Mouse (Mus musculus) lung, postnatal 0 days (tissue): ENCODE measurements at regions not wholly inside any gene's neighbourhood (a gene's known extent, or its start where the extent isn't known, plus 50 kb on each side); places are given as distances from the start of the nearest gene placed in this dataset.
A peak's percentile ranks its signal among the peaks of the same experiment; 100 is the strongest.

Experiments used
- ATAC-seq: fragments of 200-750 bp; cut with Nextera tagmentation; 2 replicates; pipeline ENCODE4 v1.8.0; 2017; ENCODE audit warnings: moderate library complexity
- DNase-seq: peaks from one replicate; pipeline ENCODE4 v3.0.0-alpha.2; 2016; ENCODE audit warnings: low spot score
- H3K27ac ChIP-seq: fragments of 300-500 bp; sonication (generic); 2 replicates; pipeline ENCODE4 v1.5.1; 2014; ENCODE audit warnings: antibody characterized with exemption, mild to moderate bottlenecking, low read length, mixed read lengths
- H3K27me3 ChIP-seq: fragments of 300-500 bp; sonication (generic); replicated peaks from 2 replicates; pipeline ENCODE4 v1.6.1; 2014; ENCODE audit warnings: low read length, mixed read lengths; ENCODE audit not compliant: insufficient read depth
- H3K36me3 ChIP-seq: fragments of 300-500 bp; sonication (generic); 2 replicates; pipeline ENCODE4 v1.6.1; 2014; ENCODE audit warnings: low read length, mixed read lengths; ENCODE audit not compliant: insufficient read depth
- H3K4me1 ChIP-seq: fragments of 300-500 bp; sonication (generic); 2 replicates; pipeline ENCODE4 v1.6.1; 2014; ENCODE audit warnings: antibody characterized with exemption, low read depth, low read length, mixed read lengths; ENCODE audit not compliant: insufficient read depth
- H3K4me2 ChIP-seq: fragments of 300-500 bp; sonication (generic); replicated peaks from 2 replicates; pipeline ENCODE4 v1.6.1; 2014; ENCODE audit warnings: low read depth, mild to moderate bottlenecking, low read length, moderate library complexity, mixed read lengths
- H3K4me3 ChIP-seq: fragments of 300-500 bp; sonication (generic); 2 replicates; pipeline ENCODE4 v1.5.1; 2014; ENCODE audit warnings: low read depth, low read length
- H3K9ac ChIP-seq: fragments of 300-500 bp; sonication (generic); replicated peaks from 2 replicates; pipeline ENCODE4 v1.6.1; 2014; ENCODE audit warnings: low read depth, mild to moderate bottlenecking
- H3K9me3 ChIP-seq: fragments of 300-500 bp; sonication (generic); 2 replicates; pipeline ENCODE4 v1.6.1; 2016; ENCODE audit warnings: low read length, mixed read lengths
- CTCF ChIP-seq: IDR thresholded peaks from 2 replicates; pipeline ENCODE4 v1.5.1; 2016; ENCODE audit warnings: antibody characterized with exemption, mild to moderate bottlenecking
- EP300 ChIP-seq: IDR thresholded peaks from 2 replicates; pipeline ENCODE4 v1.6.1; 2016; ENCODE audit warnings: antibody characterized with exemption, mild to moderate bottlenecking, control low read depth
- WGBS: fragments of 180-500 bp; shearing (Covaris S2); extraction: QIAGEN DNeasy Blood & Tissue Kit; methylation state at CpG from one replicate; pipeline ENCODE4 v1.1.7; 2014; 5-methylcytosine and 5-hydroxymethylcytosine counted together

DNA sequence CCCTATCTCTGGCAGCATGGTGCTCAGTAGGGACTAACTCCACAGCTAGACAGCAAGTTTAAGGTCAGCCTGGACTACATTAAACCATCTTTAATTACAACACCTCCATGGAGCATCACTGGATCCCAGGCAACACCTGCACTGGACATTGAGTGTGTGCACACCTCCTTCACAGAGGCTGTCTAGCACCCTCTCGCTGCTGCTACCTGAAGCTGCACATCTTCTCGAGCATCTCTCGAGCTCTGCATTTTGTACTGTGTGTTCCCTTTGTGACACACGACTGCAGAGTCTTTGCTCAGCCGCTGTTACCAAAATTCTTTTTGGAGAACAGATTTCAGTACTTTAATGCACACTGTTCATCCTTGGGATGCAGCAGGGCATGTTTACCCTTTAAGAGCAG, 212.2 kb upstream of the Smim15 start:
- no peaks in the 10 kb centered on the region for H3K9me3 ChIP-seq
- no peaks in the 10 kb centered on the region for H3K36me3 ChIP-seq
- H3K27me3 ChIP-seq = no peaks in the 10 kb centered on the region
- peaks cover 7% of the 10 kb centered on the region; the same call in 1 of the 2 replicates for H3K4me1 ChIP-seq
- no peak overlapping the region for H3K4me2 ChIP-seq
- ATAC-seq = no peak
- H3K4me3 ChIP-seq = no peak overlapping the region
- DNase-seq = no peak
- TF ChIP-seq EP300 (no peak), CTCF (peak; percentile 27)
- 53% methylated on average over 5 of the region's 5 CpGs for WGBS
- H3K27ac ChIP-seq = no peak overlapping the region
- H3K9ac ChIP-seq = no peak overlapping the region

DNA sequence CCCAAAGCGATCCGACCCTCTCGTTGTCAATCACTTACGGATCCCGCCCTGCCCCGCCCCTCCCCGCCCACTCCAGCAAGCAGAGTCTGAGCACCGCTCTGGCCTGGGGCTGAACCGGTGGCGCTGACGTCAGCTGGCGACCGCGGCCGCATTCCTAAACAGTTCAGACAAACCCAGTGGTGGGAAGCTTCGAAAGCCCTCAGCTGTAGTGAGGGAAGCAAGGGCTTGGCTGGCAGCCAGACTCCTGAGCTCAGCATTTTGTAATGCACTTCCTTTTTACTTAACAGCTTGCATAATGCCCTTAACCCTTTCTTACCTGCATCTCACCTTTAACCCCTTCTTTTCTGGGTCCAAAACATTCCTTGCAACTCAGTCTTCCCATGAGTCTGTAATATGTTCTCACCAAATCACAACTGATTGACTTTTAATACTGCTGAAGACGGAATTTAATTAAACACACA, 213.0 kb upstream of the Smim15 start:
- Histone ChIP-seq H3K4me3 (peak overlapping the region; percentile 25), H3K27ac (0 out of 2 replicates have a peak overlapping the region, but pooled peaks have one; percentile 28), H3K9ac (no peak overlapping the region), H3K27me3 (no peaks in the 10 kb centered on the region), H3K9me3 (no peaks in the 10 kb centered on the region), H3K4me2 (peak overlapping the region; percentile 41), H3K4me1 (peaks cover 7% of the 10 kb centered on the region; the same call in 1 of the 2 replicates), H3K36me3 (no peaks in the 10 kb centered on the region)
- WGBS = 2% methylated on average over 17 of the region's 17 CpGs
- peak; percentile 99 for DNase-seq
- no peak for TF ChIP-seq CTCF
- peak; percentile 96 for TF ChIP-seq EP300
- ATAC-seq = peak; percentile 100

DNA sequence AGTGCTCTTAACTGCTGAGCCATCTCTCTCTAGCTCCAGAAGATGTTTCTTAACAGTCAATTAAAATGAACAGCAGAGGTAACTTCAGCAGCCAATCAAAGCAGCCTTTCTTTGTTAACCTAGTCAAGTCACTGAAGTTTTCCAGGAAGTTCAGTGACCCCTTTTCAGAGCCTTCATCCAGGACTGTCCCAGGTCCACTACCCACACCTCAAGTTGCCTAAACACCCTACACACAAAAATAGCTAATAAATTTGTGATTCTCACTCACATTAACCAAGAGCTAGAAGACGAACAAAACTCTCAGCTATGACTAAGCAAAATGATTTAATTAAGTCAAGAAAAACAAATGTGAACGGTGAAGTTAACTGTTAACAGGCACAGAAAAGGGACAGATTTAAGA, 214.0 kb upstream of the Smim15 start:
- TF ChIP-seq CTCF (no peak), EP300 (no peak)
- DNase-seq = no peak
- H3K9ac ChIP-seq = no peak overlapping the region
- 54% methylated on average over 2 of the region's 2 CpGs for WGBS
- no peaks in the 10 kb centered on the region for H3K36me3 ChIP-seq
- no peak overlapping the region for H3K4me2 ChIP-seq
- H3K4me1 ChIP-seq = peaks cover 11% of the 10 kb centered on the region; the same call in 1 of the 2 replicates
- no peak for ATAC-seq
- peak overlapping the region; percentile 28; the same call in 1 of the 2 replicates for H3K27ac ChIP-seq
- H3K27me3 ChIP-seq = no peaks in the 10 kb centered on the region
- no peaks in the 10 kb centered on the region for H3K9me3 ChIP-seq
- no peak overlapping the region for H3K4me3 ChIP-seq

DNA sequence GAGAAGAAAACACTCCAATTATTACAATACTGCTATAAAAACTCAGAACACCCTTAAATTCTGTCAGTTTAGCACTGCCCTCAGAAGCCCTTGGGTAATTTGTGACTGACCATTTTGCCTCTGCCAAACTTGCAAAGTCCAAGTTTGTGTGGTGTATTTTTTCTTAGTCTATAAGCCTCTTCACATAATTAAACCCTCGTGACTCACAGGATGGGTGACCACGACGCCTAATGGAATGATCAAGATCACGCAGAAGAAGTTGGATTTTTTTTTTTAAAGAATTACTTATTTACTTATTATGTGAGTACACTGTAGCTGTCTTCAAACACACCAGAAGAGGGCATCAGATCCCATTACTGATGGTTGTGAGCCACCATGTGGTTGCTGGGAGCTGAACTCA, 214.4 kb upstream of the Smim15 start:
- no peak for DNase-seq
- H3K36me3 ChIP-seq = no peaks in the 10 kb centered on the region
- H3K4me2 ChIP-seq = no peak overlapping the region
- no peak for ATAC-seq
- no peaks in the 10 kb centered on the region for H3K9me3 ChIP-seq
- no peak overlapping the region for H3K27ac ChIP-seq
- WGBS = 90% methylated on average over 4 of the region's 4 CpGs
- H3K27me3 ChIP-seq = no peaks in the 10 kb centered on the region
- H3K9ac ChIP-seq = no peak overlapping the region
- H3K4me3 ChIP-seq = no peak overlapping the region
- TF ChIP-seq EP300 = no peak
- peak; percentile 26 for TF ChIP-seq CTCF
- H3K4me1 ChIP-seq = peaks cover 11% of the 10 kb centered on the region; the same call in 1 of the 2 replicates

DNA sequence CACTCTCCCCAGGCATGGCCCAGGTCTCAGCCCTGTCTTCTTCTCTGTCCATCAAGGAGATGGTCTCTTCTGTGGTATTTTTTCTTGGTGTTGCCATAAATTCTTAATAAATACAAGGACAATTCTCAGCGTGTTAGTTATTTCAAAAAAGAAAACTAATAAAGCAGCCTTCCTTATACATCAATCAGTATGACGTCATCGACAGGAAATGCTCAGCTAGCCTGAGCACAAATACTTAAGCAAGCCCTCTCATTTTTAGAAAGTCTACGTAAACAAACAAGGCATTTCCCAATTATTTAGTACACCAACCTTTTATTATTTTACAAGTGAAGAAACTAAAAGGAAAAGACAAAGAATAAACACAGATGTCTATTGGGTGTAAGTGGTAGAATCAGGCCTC, 218.6 kb upstream of the Smim15 start:
- Histone ChIP-seq H3K4me3 (no peak overlapping the region), H3K9me3 (no peaks in the 10 kb centered on the region), H3K36me3 (no peaks in the 10 kb centered on the region), H3K27me3 (no peaks in the 10 kb centered on the region), H3K27ac (no peak overlapping the region), H3K4me2 (no peak overlapping the region), H3K4me1 (peaks cover 7% of the 10 kb centered on the region; the same call in 1 of the 2 replicates), H3K9ac (no peak overlapping the region)
- no peak for ATAC-seq
- DNase-seq = peak; percentile 38
- 51% methylated on average over 4 of the region's 4 CpGs for WGBS
- TF ChIP-seq CTCF = no peak
- 0 out of 2 replicates have a peak, but pooled peaks have one; percentile 9 for TF ChIP-seq EP300

DNA sequence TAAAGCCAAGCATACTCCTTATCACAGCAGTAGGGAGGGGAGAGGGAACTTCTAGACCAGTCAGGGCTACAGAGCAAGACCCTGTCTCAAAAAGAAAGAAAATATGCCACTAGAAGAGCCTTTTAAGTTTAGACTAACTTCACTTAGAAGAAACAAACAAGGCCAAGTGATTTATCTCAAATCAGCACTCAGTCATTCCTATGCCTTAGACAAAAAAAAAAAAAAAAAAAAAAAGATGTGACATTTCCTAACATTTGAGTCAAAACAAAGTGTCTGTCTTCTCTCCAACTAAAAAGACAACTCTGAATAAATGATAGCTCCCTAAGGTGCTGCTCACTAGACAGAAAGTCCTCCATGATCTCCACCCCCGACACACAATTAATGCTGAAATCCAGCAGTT, 220.9 kb upstream of the Smim15 start:
- 59% methylated on average over 1 of the region's 1 CpGs for WGBS
- no peaks in the 10 kb centered on the region for H3K9me3 ChIP-seq
- TF ChIP-seq CTCF (no peak), EP300 (no peak)
- H3K4me3 ChIP-seq = no peak overlapping the region
- no peak overlapping the region for H3K4me2 ChIP-seq
- DNase-seq (no peak), ATAC-seq (no peak)
- H3K27me3 ChIP-seq = no peaks in the 10 kb centered on the region
- H3K36me3 ChIP-seq = no peaks in the 10 kb centered on the region
- peaks cover 7% of the 10 kb centered on the region; the same call in 1 of the 2 replicates for H3K4me1 ChIP-seq
- H3K9ac ChIP-seq = no peak overlapping the region
- H3K27ac ChIP-seq = no peak overlapping the region

DNA sequence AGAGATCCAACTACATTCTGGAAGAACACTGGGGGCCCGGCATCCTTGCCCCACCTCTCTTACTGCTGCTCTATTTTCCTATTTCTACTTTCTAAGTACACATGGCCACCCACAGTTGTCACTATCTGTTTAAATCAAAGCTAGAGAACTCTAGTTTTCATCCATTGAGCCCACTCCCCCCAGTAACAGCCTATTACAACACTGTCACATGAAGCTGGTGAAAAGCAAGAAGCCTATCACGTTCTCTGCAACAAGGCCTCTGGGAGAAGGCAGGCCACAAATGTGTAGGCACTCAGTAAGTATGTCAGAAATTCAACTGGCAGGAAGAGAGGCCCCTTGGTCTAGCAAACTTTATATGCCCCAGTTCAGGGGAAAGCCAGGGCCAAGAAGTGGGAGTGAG, 222.0 kb upstream of the Smim15 start:
- H3K27me3 ChIP-seq = no peaks in the 10 kb centered on the region
- no peak for TF ChIP-seq EP300
- no peak for TF ChIP-seq CTCF
- no peak overlapping the region for H3K9ac ChIP-seq
- H3K36me3 ChIP-seq = no peaks in the 10 kb centered on the region
- no peak overlapping the region for H3K4me3 ChIP-seq
- H3K4me1 ChIP-seq = peaks cover 5% of the 10 kb centered on the region; the same call in 1 of the 2 replicates
- H3K27ac ChIP-seq = no peak overlapping the region
- no peak overlapping the region for H3K4me2 ChIP-seq
- WGBS = 74% methylated on average over 2 of the region's 2 CpGs
- ATAC-seq = no peak
- no peaks in the 10 kb centered on the region for H3K9me3 ChIP-seq
- no peak for DNase-seq
